Mouse (Mus musculus) olfactory bulb, adult 2 months (tissue): ENCODE results near the gene 4930426L09Rik.

Experiments used
- CTCF ChIP-seq: fragments of 200-500 bp; IDR thresholded peaks from 2 replicates; pipeline ENCODE4 v1.5.1; 2012; ENCODE audit warnings: low read depth, mild to moderate bottlenecking, low read length, moderate library complexity; ENCODE audit not compliant: insufficient read depth
- POLR2A ChIP-seq: fragments of 200-500 bp; IDR thresholded peaks from 2 replicates; pipeline ENCODE4 v1.6.1; 2012; ENCODE audit warnings: mild to moderate bottlenecking, low read depth, low read length, moderate library complexity; ENCODE audit not compliant: insufficient read depth

- no peak for TF ChIP-seq POLR2A
- TF ChIP-seq CTCF = no peak
Observed at GRCm38 (mm10) chr2:18965108-18965507, 33.0 kb upstream of the 4930426L09Rik start.
